Mouse (Mus musculus) urinary bladder, adult 18-20 months (tissue): ENCODE measurements around the gene Tcap.
"Not testable (repeated sequence)": the region's sequence is repeated elsewhere in the genome, so short reads cannot be mapped to it uniquely, and the experiment has no call there.

ENCODE experiments used
- DNase-seq, 2 experiments: peaks; one replicate each; pipeline ENCODE4 v3.0.0; 2022; ENCODE audit warnings: low spot score in 2 of 2, mixed read lengths in 2 of 2

Tcap gene

GRCm38 (mm10) chr11:98381651-98382050 is 2.0 kb upstream of the Tcap start:
- no peak for DNase-seq

GRCm38 (mm10) chr11:98382405-98382804 is 1.2 kb upstream of the Tcap start:
- DNase-seq, result not testable (repeated sequence)

DNA sequence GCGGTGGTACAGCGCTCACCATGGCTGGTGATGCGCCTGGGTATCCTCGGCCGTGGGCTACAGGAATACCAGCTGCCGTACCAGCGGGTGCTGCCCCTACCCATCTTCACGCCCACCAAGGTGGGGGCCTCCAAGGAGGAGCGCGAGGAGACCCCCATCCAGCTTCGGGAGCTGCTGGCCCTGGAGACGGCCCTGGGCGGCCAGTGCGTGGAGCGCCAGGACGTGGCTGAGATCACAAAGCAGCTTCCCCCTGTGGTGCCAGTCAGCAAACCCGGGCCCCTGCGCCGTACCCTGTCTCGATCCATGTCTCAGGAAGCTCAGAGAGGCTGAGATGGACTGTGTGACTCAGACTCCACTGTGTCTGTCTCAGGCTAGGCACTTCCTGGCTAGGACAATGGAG is 605 bp downstream of the Tcap start:
- no peak for DNase-seq

DNA sequence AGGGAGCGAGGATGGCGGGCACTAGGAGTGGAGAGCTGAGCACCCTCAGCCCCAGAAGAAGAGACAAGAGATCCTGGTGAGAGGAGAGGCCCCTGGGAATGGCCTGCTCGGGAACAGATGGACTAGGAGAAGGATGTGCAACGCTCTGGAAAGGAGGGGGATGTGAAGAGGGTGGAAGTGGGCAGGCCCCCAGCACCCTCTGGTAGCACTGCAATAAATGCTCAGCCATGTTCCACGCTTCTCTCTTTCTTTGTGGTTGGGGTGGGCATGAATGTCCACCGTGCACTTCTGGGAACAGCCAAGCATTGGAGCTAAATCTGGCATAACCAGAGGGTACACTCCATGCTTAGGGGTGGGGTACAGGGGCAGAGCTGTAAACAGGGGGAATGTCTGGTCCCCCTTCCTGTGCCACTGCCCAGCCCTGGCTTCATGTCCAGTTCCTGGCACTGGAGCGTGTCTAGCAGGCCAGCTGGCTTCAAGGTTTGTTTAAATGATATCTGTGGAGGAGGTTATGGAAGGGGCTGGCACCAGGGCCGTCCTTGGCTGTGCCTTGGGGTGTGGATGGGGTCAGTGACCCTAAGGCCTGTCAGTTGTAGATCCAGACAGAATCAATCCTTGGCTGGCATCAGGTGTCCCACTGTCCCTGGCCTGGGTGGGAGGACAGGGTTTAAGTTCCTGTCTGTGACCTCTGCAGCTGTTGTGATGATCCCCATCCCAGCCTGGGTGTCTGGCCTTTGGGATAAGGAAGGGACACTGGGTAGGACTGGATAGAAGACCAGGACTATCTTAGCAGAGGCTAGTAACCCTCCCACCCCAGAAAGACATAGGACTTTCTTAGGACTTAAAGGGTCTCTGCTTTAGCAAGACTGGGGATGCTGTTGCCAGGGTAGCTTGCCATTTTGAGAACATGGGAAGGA is 1.4 kb downstream of the Tcap start:
- no peak for DNase-seq

DNA sequence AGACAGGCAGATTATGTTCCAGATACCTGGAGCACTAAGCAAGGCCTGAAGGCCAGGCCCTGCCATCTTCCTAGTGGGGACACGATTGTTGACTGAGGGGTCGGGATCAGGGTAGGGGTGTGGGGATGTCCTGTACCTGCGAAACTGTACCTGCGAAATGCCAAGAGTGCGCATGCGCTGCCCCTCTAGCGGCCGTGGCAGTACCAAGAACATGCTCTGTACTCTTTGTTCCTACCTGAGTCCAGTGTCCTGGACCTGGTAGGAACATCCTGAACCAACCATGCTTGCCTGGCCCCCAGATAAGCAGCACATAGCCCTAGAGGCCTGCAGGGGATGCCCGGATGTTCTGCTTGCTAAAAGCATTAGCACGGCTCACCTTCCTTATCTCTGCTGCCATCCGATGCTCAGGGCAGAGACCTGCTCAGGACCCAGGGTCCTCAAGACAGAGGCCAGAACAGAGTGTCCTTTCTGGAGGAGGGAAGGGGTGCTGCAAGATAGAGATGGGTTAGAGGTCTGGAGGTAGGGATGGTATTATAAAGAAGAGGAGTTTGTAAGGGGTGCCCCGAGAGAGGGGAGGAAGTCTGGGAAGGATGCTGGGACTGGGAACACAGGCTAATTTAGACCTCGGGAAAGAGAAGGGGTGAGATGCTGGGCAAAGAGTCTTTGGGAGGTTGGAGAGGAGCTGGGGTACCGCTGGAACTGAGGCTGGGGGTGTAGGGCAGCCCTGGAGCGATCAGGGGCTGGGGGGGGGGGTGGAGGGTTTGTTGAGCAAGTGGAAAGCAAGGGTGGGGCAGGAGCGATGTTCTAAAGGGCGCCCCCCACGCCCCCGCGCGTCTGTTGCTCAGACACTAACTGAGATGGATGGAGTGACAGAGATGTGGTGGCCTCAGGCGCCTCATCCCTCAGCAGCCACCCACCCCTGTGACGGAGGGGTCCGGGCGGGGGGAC is 2.3 kb downstream of the Tcap start, which contains the start of gene Pnmt:
Pnmt (plus strand) TSS at position 813 of the 948 bp plus-strand sequence.
- no peak for DNase-seq

- no peak for DNase-seq
Observed at GRCm38 (mm10) chr11:98386596-98386995, 3.0 kb downstream of the Tcap start.

DNA sequence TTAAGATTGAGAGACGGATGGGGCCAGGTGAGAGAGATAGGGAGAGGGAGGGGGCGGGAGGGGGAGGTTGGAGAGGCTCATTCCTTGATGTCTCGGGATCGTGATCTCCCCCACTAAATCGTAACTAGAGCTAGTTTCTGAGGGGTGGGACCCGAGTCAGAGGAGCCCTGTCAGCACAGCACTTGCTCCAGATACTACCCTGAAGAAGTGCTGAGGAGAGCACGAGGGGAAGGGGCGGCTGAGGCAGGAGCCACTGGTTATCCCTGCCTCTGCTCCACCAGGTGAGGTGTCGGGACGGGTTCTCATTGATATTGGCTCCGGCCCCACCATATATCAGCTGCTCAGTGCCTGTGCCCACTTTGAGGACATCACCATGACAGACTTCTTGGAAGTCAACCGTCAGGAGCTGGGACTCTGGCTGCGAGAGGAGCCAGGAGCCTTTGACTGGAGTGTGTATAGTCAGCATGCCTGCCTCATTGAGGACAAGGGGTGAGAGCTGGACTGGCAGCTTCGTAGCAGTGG is 3.5 kb downstream of the Tcap start:
- DNase-seq, result no peak

DNA sequence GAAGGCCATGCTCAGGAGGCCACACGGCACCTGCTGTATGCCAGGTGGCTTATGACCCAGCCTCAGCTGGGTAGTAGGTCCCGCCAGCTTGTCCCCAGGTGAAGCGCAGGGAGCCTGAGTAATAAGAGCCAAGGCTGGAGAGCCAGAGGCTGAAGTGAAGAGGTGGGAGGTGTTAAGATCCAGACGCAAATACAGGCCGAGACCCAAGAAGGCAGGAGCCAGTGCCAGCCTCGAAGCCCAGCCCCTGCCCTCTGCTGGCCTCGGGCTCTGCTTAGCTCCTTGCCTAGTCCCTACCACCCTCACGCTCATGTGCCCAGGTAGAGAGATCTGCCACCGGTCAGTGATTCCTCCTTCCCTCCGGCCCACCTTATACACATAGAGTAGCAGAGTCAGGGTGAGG is 4.7 kb downstream of the Tcap start:
- no peak for DNase-seq

DNA sequence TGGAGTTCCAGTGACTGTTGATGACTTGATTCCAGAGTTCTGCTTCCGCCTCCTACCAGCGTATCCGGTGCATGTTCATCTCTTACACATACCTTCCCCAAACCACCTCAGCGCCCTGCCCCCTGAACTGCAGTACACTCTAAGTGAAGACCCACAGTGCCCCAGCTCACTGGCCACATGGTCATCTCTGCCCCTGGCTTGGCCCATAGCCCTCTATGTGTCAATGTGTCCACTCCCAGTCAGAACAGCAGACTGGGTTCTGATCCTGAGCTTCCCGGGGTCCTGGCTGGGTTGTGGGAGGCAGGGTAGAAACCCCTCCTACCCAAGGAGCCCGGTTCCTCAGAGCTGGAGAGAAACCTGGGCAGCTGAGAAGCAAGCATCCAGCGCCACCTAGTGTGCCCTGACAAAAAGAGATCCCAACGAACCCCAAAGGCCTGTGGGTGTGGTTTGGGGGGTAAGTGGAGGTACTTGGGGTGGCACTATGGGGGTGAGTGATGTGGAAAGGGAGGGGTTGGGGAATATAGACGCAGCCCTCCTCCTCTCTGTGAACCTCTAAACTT is 5.7 kb downstream of the Tcap start:
- DNase-seq, result no peak

DNA sequence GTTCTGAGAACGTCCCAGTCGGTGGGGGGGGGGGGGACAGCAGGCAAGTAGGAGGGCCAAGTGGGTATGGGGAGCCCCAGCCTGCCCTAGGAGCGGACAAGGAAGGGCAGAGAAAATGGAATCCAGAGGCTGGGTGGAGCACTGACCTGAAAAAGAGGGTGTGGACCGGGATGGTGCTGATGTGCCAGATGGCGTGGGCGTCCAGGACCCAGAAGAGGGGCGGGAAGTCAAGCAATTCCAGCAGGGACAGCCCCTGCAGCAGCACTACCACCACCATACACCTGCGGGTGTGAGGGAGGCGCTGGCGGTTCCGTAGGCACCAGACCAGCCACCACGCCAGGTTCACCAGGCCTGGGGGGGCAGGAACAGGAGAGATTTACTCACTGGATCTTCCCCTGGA is 6.5 kb downstream of the Tcap start:
- DNase-seq, result no peak

DNA sequence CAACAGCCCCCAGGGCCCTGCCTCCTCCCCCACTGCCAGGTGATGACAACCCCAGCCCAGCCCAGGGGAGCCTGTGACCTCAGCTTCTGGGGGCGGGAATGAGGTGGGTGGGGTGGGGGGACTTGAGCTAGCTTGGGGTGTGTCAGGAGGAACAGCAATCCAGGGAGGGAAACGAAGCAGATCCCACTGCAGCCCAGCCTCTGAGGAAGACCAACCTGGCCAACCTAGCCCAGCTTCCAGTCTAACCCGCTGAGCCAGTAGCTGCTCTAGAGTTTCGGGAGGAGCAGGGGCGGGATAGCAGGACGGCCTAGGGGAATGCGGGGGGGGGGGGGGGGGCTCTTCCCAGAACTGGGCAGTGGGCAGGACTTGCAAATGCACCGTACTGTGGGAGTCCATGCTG is 8.4 kb downstream of the Tcap start:
- DNase-seq, result no peak

- DNase-seq, result no peak
Observed at GRCm38 (mm10) chr11:98392645-98393044, 9.0 kb downstream of the Tcap start.

DNA sequence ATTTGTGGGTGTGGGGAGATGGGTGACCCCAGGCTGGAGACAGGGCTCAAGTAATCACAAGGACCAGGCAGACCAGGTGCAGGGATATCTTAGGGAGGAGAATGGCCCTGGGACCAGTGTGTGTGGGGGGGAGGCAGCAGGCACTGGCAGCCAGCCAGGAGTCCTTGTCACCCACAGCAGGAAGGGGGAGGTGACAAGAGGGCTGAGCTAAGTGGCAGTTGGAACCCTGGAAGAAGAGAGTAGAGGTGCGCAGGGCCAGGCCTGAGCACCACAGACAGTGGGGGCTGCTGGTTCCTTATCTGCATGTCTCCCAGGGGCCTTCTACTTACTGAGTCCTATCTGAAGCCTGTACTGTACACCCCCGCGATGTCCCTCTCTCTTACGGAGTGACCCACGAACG is 9.7 kb downstream of the Tcap start:
- DNase-seq, result no peak

DNA sequence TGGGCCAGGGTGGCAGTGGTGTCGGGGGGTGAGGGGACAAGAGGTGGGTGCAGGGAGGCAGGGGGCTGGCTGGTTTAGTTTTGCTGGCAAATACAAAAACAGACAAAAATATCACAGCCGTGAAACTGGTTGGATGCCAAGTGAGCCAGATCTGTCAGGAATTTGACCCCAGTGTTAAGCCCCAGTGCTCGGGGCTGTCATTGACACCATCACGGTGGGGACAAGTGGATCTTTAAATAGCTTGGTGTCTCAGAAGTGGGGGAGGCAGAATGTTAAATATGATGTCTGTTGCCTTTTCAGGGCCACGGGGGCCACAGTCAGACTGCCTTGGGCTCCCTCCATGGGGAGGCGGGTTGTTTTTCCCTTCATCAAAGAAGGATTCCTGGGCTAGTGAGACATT is 10.7 kb downstream of the Tcap start:
- DNase-seq, result no peak

DNA sequence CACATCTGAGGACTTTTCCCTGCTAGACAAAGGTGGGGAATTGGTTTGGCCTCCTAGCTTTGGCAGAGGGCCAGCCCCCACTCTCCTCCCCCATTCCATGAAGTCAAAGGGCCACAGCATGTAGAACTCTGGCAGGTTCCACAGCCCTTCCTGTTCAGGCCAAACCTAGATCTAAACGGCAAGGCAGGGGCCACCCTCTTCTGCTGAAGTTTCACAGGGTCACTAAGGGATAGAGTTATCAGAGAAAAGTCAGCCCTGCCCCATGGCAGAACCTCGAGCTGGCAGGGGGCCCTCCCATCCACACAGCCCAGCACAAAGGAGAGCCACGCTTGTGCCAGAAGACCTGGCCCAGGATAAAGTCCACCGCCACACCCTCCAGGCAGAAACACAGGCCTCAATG is 11.4 kb downstream of the Tcap start:
- DNase-seq, result no peak

DNA sequence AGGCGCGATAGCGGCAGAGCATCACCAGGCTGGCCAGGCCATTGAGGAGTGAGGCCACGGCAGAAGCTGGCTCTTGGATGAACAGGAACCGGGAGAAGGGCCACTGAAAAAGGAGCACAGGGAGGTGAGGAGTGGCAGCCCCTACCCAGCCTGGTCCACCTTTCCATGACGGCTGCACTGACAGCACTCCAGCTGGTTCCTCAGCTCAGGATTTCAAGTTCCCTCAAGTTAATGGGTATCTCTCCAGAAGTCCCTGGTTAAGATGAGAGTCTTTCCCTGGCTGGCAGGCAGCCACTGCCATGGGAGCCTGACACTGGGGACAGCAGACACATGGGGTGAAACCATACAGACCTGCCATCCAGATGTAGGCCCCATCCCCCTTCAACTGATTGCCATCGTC is 14.3 kb downstream of the Tcap start:
- DNase-seq, result no peak

- DNase-seq, result peak; percentile 78 to 87
Observed at GRCm38 (mm10) chr11:98400161-98400726, 16.6 kb downstream of the Tcap start, which contains the start of gene Pgap3. Gene Pgap3 (minus strand): TSS chr11:98400490.

- DNase-seq, result no peak
Observed at GRCm38 (mm10) chr11:98400816-98401215, 17.2 kb downstream of the Tcap start.

DNA sequence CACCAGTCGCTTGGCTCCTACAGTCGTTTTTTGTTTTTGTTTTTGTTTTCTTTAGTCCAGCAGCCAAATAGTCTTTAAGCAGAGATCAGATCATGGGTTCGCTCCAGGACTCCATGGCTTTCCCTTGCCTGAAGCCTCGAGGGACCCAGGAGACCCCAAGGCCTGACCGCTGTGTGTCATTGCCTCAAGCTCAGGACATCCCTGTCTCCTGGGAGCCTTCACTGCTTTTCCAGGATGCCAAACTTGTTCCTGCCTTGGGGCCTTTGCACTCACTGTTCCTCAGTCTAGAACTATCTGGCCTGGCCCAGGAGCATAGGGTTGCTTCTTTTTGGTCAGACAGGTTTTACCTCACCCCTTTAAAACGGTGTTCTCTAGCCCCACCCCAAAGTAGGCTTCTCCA is 23.0 kb downstream of the Tcap start:
- DNase-seq, result no peak

DNA sequence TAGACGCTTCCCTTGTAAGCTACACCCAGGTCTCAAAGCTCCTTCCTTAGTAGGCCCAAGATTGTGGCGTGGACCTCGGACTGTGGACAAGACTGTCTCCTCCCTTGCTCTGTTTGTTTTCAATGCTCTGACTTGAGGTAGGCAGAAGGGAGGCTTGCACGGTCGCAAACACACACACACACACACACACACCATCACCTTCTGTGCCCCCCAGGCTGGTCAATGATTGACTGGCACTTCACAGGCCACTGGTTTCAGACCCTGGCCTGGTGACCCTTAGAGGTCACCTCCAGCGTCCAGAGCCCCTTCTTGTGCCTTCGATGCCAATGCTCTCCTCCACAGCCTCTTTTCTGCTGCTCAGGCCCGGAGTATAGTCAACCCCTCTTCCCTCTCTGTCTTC is 25.3 kb downstream of the Tcap start:
- no peak for DNase-seq

- DNase-seq, result no peak
Observed at GRCm38 (mm10) chr11:98409341-98409822, 25.8 kb downstream of the Tcap start.
